Mouse (Mus musculus) left cerebral cortex, postnatal 10 days (tissue): ENCODE results near the gene Eef1a2. TPM values are rescaled to one million over a fixed set of nuclear protein-coding genes. Genes with fewer than 3 reads are reported as not detected.
"Not testable (repeated sequence)": the region's sequence is repeated elsewhere in the genome, so short reads cannot be mapped to it uniquely, and the experiment has no call there.

Source experiments
- DNase-seq, 2 experiments: peaks; one replicate each; pipeline ENCODE4 v3.0.0; 2021 to 2022; ENCODE audit warnings: low spot score in 2 of 2, mixed read lengths in 1 of 2; ENCODE audit errors: extremely low spot score in 1 of 2
- intact Hi-C: fragments of 180-260 bp; cut with DNase I; formaldehyde crosslinking; loops from one replicate; pipeline ENCODE4 v1.15.1; 2025
- total RNA-seq, 2 experiments: library from RNA; stranded (reverse); gene quantifications; 2 replicates each; pipeline ENCODE4 v1.2.3; 2021

Eef1a2 gene
- total RNA-seq = 100 to 1,000 TPM; 898 to 906 TPM

- intact Hi-C loops = no loop called here
- peak; percentile 80 to 84 for DNase-seq
Measured at GRCm38 (mm10) chr2:181156248-181157121, at the start of gene Eef1a2. Eef1a2 (minus strand) TSS chr2:181157014.

GRCm38 (mm10) chr2:181206118-181206517 is 49.3 kb upstream of the Eef1a2 start:
- intact Hi-C loops = no loop called here
- DNase-seq = peak in 1 of 2 experiments; percentile 12

DNA sequence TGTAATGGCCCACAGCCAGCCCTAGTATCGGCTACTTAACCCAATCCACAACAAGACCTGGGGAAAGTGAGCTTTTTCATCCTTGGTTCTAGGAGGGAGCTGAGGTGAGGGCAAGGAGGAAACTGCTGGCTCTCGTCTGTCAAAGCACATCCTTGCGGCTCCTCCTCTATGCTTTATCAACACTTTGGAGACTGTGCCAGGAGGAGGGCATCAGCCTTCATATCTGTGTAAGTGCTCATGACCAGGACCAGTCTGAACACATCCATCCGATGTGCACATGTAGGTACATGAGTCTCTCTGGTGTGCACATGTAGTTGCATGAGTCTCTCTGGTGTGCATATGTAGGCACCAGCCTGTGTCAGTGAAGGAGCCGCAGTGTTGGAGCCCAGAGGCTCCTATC is 48.9 kb upstream of the Eef1a2 start:
- DNase-seq = no peak
- intact Hi-C loops = no loop called here

DNA sequence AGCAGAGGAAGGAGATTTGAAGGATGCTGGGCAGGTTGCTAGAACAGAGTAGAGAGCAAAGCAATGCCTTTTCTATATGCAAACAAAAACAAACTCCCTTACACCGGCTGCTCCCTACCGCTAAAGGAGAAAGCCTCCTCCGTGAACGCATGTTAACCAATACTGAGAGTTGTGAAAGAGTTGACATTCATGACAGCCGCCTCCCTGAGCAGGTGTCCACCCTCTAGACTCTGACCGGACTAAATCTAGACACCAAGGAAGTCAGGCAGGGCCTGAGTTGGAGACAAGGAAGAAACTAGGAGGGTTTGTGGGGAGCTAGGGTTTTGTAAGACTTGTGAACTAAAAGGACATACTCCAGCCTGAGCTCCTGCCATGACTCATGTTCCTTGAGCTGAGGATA is 46.1 kb upstream of the Eef1a2 start:
- intact Hi-C loops = no loop called here
- no peak for DNase-seq

- DNase-seq = no peak
Measured at GRCm38 (mm10) chr2:181202422-181202821, 45.6 kb upstream of the Eef1a2 start, which contains the start of gene Ptk6. Ptk6 (minus strand) TSS chr2:181202789.

GRCm38 (mm10) chr2:181201606-181202005 is 44.8 kb upstream of the Eef1a2 start:
- DNase-seq = no peak
- intact Hi-C loops = no loop called here

More at GRCm38 (mm10) chr2:181202422-181202821, 45.6 kb upstream of the Eef1a2 start, which contains the start of gene Ptk6:
- intact Hi-C loops = no loop called here

DNA sequence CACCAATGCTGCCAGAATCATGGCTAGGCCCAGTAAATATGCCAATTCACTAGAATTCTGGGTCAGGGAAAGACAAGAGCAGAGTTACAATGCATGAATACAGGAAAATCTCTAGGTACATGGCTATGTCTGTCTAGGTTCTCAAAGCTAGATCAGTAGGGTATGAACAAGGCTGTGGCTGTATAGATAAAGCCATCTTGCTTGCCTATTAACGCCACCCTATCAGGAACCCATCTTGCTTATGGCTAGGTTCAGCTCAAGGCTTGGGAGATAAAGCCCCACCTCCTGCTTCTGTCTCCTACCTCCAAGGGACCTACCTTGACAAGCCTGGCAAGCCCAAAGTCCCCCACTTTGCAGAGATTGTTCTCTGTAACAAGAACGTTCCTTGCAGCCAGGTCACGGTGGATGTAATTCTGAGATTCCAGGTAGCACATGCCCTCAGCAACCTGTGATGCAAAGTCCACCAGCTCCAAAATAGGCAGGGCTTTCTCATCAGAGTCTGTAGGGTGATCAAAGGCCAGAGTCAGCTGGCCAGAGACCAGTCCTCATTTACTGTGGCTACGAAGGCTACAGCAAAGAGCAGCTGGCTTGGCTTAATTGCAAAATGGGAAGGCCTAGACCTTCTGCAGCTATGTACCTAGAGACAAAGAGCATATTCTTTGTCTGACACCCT is 40.0 kb upstream of the Eef1a2 start:
- intact Hi-C loops = no loop called here

GRCm38 (mm10) chr2:181193044-181193443 is 36.2 kb upstream of the Eef1a2 start:
- intact Hi-C loops = no loop called here
- DNase-seq = no peak

More for the DNA sequence above, 40.0 kb upstream of the Eef1a2 start:
- DNase-seq = no peak

- intact Hi-C loops = no loop called here
- DNase-seq = no peak
Measured at GRCm38 (mm10) chr2:181191936-181192335, 35.1 kb upstream of the Eef1a2 start.

GRCm38 (mm10) chr2:181191385-181191784 is 34.6 kb upstream of the Eef1a2 start:
- intact Hi-C loops, DNase-seq: not testable (repeated sequence)

- no peak for DNase-seq
- intact Hi-C loops = loop anchor here (5.0 kb wide), 2 partner anchors 98 to 143 kb away; partner anchors contain the start of gene Gmeb2
Measured at GRCm38 (mm10) chr2:181189321-181189720, 32.5 kb upstream of the Eef1a2 start.

- intact Hi-C loops = loop anchor here (5.0 kb wide), 2 partner anchors 99 to 144 kb away; partner anchors contain the start of gene Gmeb2
- DNase-seq = no peak
Measured at GRCm38 (mm10) chr2:181188681-181189080, 31.9 kb upstream of the Eef1a2 start.

DNA sequence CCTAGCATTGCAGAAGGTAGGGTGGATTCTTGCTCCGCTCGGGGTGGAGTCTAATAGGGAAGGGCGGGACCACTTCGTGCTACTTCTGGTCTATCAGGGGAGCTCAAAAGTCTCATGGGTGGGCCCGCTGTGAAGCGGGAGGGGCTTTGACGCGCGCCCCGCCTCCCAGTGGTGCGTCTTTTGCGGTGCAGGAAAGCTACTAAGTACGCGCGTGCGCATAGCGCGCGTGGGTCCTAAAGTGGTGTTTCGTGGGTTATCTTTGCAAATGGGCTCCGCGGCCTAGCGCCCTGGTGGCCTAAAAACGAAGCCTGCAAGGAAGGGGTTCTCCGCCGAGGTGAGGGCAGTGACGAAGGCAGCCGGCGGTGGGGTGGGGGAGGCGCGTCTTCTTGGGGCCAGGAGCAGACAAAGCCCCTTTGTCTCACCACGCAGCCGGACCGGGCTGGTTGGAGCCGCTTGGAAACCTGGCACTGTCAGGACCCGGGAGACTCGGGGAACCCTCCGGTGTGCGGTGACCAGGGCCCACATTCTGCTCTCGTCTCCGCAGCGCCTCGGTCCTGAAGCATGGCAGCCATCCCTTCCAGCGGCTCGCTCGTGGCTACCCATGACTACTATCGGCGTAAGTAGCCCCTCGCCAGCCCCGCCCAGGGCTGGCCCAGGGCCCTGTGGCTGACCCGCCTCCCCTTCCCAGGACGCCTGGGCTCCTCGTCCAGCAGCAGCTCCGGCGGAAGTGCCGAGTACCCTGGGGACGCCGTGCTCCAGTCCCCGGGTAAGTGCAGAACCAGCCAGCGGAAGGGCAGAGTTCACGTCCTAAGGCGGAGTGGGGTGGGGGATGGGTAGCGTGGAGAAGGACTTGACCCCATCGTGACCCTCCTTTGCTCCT is 30.5 kb upstream of the Eef1a2 start, which contains the start of gene Ppdpf:
Gene Ppdpf, plus strand, starts transcription at position 127 of the 880 bp plus-strand sequence.
- intact Hi-C loops = loop anchor here (5.0 kb wide), 2 partner anchors 100 to 145 kb away; partner anchors contain the start of gene Gmeb2
- DNase-seq = peak; percentile 90 to 95

DNA sequence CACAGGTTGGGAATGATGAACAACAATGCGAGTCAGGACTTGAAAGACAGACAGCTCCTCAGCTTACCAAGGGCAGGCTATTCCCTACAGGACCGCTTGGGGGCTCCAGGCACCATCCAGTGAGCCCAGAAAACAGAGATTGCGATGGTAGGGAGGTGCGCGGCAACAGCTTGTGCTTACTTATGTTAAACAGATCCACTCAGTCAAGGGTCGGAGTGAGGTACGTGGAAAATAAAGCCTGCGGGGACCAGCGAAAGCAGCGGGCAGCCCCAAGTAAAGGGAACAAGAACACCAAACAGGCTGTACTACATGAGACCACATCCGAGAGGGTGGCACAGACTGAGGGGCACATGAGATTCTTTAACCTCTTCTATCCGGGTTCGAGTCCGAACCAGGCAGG is 29.8 kb upstream of the Eef1a2 start:
- intact Hi-C loops = loop anchor here (5.0 kb wide), 2 partner anchors 101 to 146 kb away; partner anchors contain the start of gene Gmeb2
- DNase-seq = peak; percentile 84 to 88

DNA sequence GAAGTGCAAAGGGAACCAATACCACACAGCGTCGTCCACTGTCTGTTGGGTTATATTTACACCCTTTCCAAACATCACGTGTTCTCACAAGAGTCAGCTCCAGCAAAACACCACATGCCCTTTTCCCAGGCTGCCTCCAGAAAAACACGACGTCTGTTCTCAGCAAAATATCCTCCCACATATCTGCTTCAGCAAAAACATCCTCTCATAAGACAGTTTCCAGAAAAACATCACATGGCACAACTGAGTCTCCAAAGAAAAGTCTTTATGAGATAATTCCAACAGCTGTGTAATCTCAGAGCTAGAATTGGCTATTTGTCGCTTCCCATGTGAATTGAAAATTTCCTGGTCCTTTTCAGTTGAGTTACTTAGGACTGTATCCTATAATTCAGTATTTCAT is 24.1 kb upstream of the Eef1a2 start:
- intact Hi-C loops = no loop called here
- no peak for DNase-seq

- intact Hi-C loops = no loop called here
- DNase-seq = no peak
Measured at GRCm38 (mm10) chr2:181178471-181178870, 21.7 kb upstream of the Eef1a2 start.

DNA sequence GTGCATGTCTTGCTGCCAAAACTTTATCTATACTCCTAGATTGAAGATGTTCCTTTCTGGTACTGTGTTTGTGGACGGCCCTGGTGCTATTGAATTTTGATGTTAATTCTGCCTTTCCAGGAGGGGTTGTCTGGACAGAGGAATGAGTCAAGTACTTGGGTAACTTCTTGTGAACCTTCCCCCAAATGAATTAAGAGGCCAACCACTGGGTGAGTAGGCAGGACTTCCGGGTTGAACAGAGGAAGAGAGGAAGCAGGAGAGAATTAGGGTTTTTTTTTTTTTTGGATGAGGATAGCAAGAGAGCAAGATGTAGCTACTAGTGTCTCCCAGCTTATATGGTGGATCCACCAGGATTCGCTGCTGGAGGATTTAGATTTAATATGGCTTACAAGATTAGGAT is 21.2 kb upstream of the Eef1a2 start:
- intact Hi-C loops = no loop called here
- no peak for DNase-seq

- no peak for DNase-seq
- intact Hi-C loops = no loop called here
Measured at GRCm38 (mm10) chr2:181174646-181175045, 17.8 kb upstream of the Eef1a2 start.

DNA sequence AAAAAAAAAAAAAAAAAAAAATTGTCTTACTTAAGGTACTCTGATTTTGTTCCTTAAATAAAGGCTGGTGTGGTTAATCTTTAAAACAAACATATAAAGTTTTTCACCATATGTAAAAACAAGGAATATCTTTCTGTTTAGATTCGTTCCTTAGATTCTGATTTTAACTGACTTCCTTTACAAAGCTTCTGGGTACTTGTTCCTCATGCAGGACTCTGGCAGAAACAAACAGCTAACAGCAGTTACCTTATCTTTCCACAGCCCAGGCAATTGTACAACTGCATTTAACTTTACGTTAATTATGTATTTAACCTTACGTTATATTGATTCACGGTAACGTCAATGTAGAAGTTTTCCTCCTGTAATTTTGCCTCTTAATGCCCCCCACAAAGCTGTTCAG is 9.7 kb upstream of the Eef1a2 start:
- intact Hi-C loops = no loop called here
- no peak for DNase-seq
